Mouse (Mus musculus) stomach, postnatal 0 days (tissue): ENCODE results near the gene Nr2e3.

Experiments
- CTCF ChIP-seq: IDR thresholded peaks from 2 replicates; pipeline ENCODE4 v1.5.1; 2016; ENCODE audit warnings: antibody characterized with exemption, low read depth, mild to moderate bottlenecking, moderate library complexity
- EP300 ChIP-seq: optimal IDR thresholded peaks from 2 replicates; pipeline ENCODE3; 2016; ENCODE audit warnings: antibody characterized with exemption

DNA sequence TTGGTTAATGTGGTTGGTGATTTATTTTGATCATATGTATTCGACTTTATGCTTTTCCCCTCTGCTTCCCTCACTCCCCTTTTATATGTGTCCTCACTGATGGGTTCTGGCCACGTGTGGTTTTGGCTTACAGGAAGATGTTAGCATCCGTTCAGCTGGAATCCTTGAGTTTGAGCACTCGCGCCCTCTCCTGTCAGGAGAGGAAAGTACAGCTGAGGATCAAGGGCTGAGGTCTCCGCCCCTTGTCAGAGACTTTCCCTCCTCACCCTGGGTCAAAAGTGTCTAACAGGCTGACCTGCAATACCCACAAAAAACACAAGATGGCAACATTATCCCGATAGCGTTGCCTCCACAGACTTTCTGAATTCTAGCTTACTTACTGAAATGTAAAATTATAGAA, 1.2 kb downstream of the Nr2e3 start:
- TF ChIP-seq CTCF = peak; percentile 96
- TF ChIP-seq EP300 = no peak
